Mouse (Mus musculus): ENCODE measurements around the gene Pdia3.

GRCm38 (mm10) chr2:121448739-121449535, 35.4 kb downstream of the Pdia3 start, which contains the start of gene Serf2:
- TF ChIP-seq CTCF (IDR thresholded peaks at IDR 0.05; ENCODE audit: low read depth) (no peak), EP300 (IDR thresholded peaks at IDR 0.05; ENCODE audit: low read depth) (no peak)
